In the genomic region with DNA sequence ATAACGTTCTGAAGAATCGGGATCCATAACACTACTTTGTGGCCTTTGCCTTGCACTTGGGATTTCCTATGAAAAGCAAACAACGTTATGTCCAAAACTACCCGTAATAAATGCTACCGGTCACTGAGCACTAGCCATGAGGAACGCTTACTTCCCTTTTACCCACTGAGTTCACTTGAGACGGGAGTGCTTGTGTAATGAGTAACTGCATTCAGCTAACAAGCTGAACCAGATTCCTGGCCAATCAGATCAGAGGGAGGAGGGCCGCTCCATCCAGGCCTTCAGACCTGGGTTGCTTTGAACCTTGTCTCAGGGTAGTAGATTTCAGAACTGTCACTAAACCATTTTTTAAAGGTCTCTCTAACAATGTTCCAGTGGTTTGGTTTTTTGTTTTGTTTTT, we compare ENCODE assay signal across 8 mouse cellular contexts.
DNase-seq lines count a peak whose midpoint lies in the region; ATAC-seq and TF ChIP-seq lines count a peak whose summit lies in the region.

No protein-coding gene starts in this region.

- no peak for ATAC-seq in liver, embryonic 11.5 days (replicated peaks; ENCODE audit: low FRiP score)

- DNase-seq in liver, adult 2 months (ENCODE audit: extremely low read depth, low read depth, low spot score), result peak; percentile 96
- no peak for DNase-seq in liver, embryonic 11.5 days (ENCODE audit: low spot score)
- DNase-seq in heart, adult 9 months (ENCODE audit: low spot score in 2 of 2), result peak; percentile 26 to 57
- peak; percentile 46 to 68 for DNase-seq in kidney, postnatal 4 days
- DNase-seq in splenic B cell, adult 2 months (ENCODE audit: low read depth, low spot score), result peak; percentile 54
- DNase-seq in left cerebral cortex, adult 9 months (ENCODE audit: low spot score in 2 of 2), result no peak
- DNase-seq in cerebellum, adult 9-10 months, result no peak
- DNase-seq in spleen, postnatal 14 days (ENCODE audit: low spot score in 2 of 2), result no peak

- H3K79me2 ChIP-seq in liver, adult 2 months (ENCODE audit: control insufficient read depth, insufficient read depth, low read length), result peaks cover 3% of the 10 kb centered on the region; the same call in 1 of the 2 replicates

- H3K4me2 ChIP-seq in liver, embryonic 11.5 days, result no peak overlapping the region

- H3K4me3 ChIP-seq in liver, adult 2 months (ENCODE audit: insufficient read depth, low read depth, low read length), result no peak overlapping the region
- no peak overlapping the region for H3K4me3 ChIP-seq in liver, embryonic 11.5 days (ENCODE audit: low read depth, low read length)

- TF ChIP-seq CTCF in liver, adult 2 months (IDR thresholded peaks at IDR 0.05; ENCODE audit: low read depth, low read length), result no peak

- 12% methylated on average over 8 of the region's 8 CpGs for WGBS in liver, adult 2 months
- WGBS in liver, embryonic 11.5 days, result 47% methylated on average over 8 of the region's 8 CpGs

- H3K27ac ChIP-seq in liver, adult 2 months (replicated peaks; ENCODE audit: insufficient read depth, low read depth, low read length), result peak overlapping the region; percentile 70; the same call in 1 of the 2 replicates
- no peak overlapping the region; the same call in 1 of the 2 replicates for H3K27ac ChIP-seq in liver, embryonic 11.5 days (ENCODE audit: low read depth, low read length)

- H3K9me3 ChIP-seq in liver, embryonic 11.5 days (ENCODE audit: control insufficient read depth, low read length), result no peaks in the 10 kb centered on the region

- peaks cover 4% of the 10 kb centered on the region for H3K4me1 ChIP-seq in liver, adult 2 months (ENCODE audit: control insufficient read depth, insufficient read depth, low read length)
- H3K4me1 ChIP-seq in liver, embryonic 11.5 days (replicated peaks; ENCODE audit: control insufficient read depth, insufficient read depth, low read length), result peaks cover 13% of the 10 kb centered on the region; the same call in 1 of the 2 replicates

- no peaks in the 10 kb centered on the region for H3K27me3 ChIP-seq in liver, adult 2 months (ENCODE audit: control insufficient read depth, insufficient read depth, low read length)
- H3K27me3 ChIP-seq in liver, embryonic 11.5 days (replicated peaks; ENCODE audit: control insufficient read depth, insufficient read depth, low read length), result no peaks in the 10 kb centered on the region
- no peaks in the 10 kb centered on the region for H3K27me3 ChIP-seq in splenic B cell, adult 2 months (ENCODE audit: control insufficient read depth, insufficient read depth, low read length, poor library complexity, severe bottlenecking)

- H3K36me3 ChIP-seq in liver, adult 2 months (ENCODE audit: control insufficient read depth, insufficient read depth, low read length), result no peaks in the 10 kb centered on the region; the same call in 1 of the 2 replicates
- H3K36me3 ChIP-seq in liver, embryonic 11.5 days (ENCODE audit: control insufficient read depth, insufficient read depth, low read length), result no peaks in the 10 kb centered on the region
- 0 out of 2 replicates have a peak, but pooled peaks cover 1% of the 10 kb centered on the region for H3K36me3 ChIP-seq in splenic B cell, adult 2 months (ENCODE audit: control insufficient read depth, insufficient read depth, low read length, poor library complexity, severe bottlenecking)

- TF ChIP-seq POLR2A in liver, adult 2 months (IDR thresholded peaks at IDR 0.05; ENCODE audit: extremely low read depth, insufficient read depth, low read length), result no peak

- no peak overlapping the region for H3K9ac ChIP-seq in liver, adult 2 months (ENCODE audit: low read depth, low read length)
- H3K9ac ChIP-seq in liver, embryonic 11.5 days (ENCODE audit: low read depth, low read length), result no peak overlapping the region

Comparison
In these comparisons a context has a peak if more than half of its experiments do, and no peak if none do; other contexts are left out.
1. DNase-seq: peak in liver, adult 2 months (single experiment), heart, adult 9 months (2 of 2), kidney, postnatal 4 days (2 of 2) and splenic B cell, adult 2 months (single experiment); none in liver, embryonic 11.5 days (single experiment), left cerebral cortex, adult 9 months (0 of 2), cerebellum, adult 9-10 months (single experiment) and spleen, postnatal 14 days (0 of 2).